Mouse (Mus musculus): ENCODE measurements around the gene Taf1a. TPM values are rescaled to one million over a fixed set of nuclear protein-coding genes. Genes with fewer than 3 reads are reported as not detected.
"Not testable (repeated sequence)": the region's sequence is repeated elsewhere in the genome, so short reads cannot be mapped to it uniquely, and the experiment has no call there.

Taf1a gene
- total RNA-seq, 2 experiments from 2014 or later = 18.9 to 19.9 TPM

GRCm38 (mm10) chr1:183368601-183369400, 20.0 kb upstream of the Taf1a start:
- H3K27ac ChIP-seq = peak overlapping the region; percentile 80
- DNase-seq (ENCODE audit: extremely low spot score in 1 of 2, low spot score in 2 of 2) = peak; percentile 28 to 33
- intact Hi-C loops (cut with DNase I) = loop anchor here (2.0 kb wide), 1 partner anchor 20 kb away; the partner anchor contains the start of gene Taf1a
- peak overlapping the region; percentile 74 for H3K4me3 ChIP-seq
- no peak for TF ChIP-seq CTCF (IDR thresholded peaks at IDR 0.05)

DNA sequence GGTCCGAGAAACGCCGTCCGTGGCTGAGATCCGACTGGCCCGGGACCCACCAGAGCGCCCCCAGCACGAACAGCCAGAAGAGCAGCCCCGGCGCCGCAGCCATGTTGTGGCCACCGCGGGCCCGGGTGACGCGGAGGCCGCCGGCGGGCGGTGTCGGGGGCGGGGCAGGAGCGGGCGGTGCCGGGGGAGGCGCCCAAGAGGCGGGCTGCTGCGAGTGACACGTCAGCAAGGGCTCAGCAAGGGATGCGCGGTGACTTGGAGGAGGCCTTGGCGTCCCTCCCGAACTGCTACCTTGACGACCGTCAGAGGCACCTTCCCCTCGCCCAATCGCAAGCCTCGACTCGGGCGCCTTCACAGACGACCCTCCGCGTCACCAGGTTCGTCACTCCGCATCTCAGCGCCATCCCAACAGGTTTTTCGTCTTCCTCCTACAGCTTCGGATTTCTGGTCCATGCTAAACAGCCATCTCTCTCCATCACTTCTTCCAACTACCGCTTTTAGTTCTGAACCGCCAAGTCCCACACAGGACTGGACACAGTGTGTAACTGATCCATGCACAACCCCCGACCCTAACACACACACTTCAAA, 19.3 kb upstream of the Taf1a start, which contains the start of gene Mia3:
TSS of gene Mia3 (minus strand) at position 127 of the 588 bp plus-strand sequence.
- Histone ChIP-seq H3K4me3 (peak within 1 kb of the TSS; percentile 74), H3K27ac (peak within 1 kb of the TSS; percentile 80)
- intact Hi-C loops (cut with DNase I) = loop anchor here (2.0 kb wide), 1 partner anchor 19 kb away; the partner anchor contains the start of gene Taf1a
- peak; percentile 32 for TF ChIP-seq CTCF (IDR thresholded peaks at IDR 0.05)
- DNase-seq (ENCODE audit: extremely low spot score in 1 of 2, low spot score in 2 of 2) = peak; percentile 96 to 97

DNA sequence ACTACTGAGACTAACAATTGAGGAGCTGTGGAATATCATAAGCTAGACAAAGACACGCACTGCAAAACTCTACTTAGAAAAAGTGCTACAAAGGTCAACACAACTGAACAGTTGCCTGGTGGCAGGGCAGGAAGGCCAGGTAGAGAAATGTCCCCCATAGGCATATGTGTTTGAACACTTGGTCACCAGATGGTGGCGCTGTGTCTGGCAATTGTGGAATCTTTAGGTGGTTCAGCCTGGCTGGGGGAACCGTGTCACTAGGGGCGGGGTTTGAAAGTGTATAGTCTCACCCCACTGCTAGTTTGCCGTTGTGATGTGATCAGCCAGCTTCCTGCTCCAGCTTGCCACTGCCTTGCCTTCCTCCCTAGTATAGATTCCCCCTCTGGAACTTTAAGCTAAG, 14.1 kb upstream of the Taf1a start:
- intact Hi-C loops (cut with DNase I) = no loop called here
- Histone ChIP-seq H3K27ac (no peak overlapping the region), H3K4me3 (no peak overlapping the region)
- no peak for TF ChIP-seq CTCF (IDR thresholded peaks at IDR 0.05)
- no peak for DNase-seq (ENCODE audit: extremely low spot score in 1 of 2, low spot score in 2 of 2)

GRCm38 (mm10) chr1:183377045-183377444, 11.7 kb upstream of the Taf1a start:
- Histone ChIP-seq H3K27ac (no peak overlapping the region), H3K4me3 (no peak overlapping the region)
- intact Hi-C loops (cut with DNase I) = no loop called here
- DNase-seq (ENCODE audit: extremely low spot score in 1 of 2, low spot score in 2 of 2) = no peak
- no peak for TF ChIP-seq CTCF (IDR thresholded peaks at IDR 0.05)

- TF ChIP-seq CTCF (IDR thresholded peaks at IDR 0.05) = no peak
- intact Hi-C loops (cut with DNase I) = no loop called here
- H3K27ac ChIP-seq = no peak overlapping the region
- DNase-seq (ENCODE audit: extremely low spot score in 1 of 2, low spot score in 2 of 2) = no peak
- no peak overlapping the region for H3K4me3 ChIP-seq
Measured at GRCm38 (mm10) chr1:183378321-183378941, 10.3 kb upstream of the Taf1a start.

GRCm38 (mm10) chr1:183379376-183379775, 9.4 kb upstream of the Taf1a start:
- H3K4me3 ChIP-seq; DNase-seq (ENCODE audit: extremely low spot score in 1 of 2, low spot score in 2 of 2); intact Hi-C loops (cut with DNase I); H3K27ac ChIP-seq: not testable (repeated sequence)

GRCm38 (mm10) chr1:183381816-183382215, 7.0 kb upstream of the Taf1a start:
- TF ChIP-seq CTCF (IDR thresholded peaks at IDR 0.05) = no peak
- no peak overlapping the region for H3K4me3 ChIP-seq
- no peak for DNase-seq (ENCODE audit: extremely low spot score in 1 of 2, low spot score in 2 of 2)
- intact Hi-C loops (cut with DNase I) = no loop called here
- H3K27ac ChIP-seq = no peak overlapping the region

- no peak for DNase-seq (ENCODE audit: extremely low spot score in 1 of 2, low spot score in 2 of 2)
- Histone ChIP-seq H3K27ac (no peak overlapping the region), H3K4me3 (no peak overlapping the region)
- intact Hi-C loops (cut with DNase I) = no loop called here
- no peak for TF ChIP-seq CTCF (IDR thresholded peaks at IDR 0.05)
Measured at GRCm38 (mm10) chr1:183382621-183383020, 6.2 kb upstream of the Taf1a start.

GRCm38 (mm10) chr1:183387421-183387820, 1.4 kb upstream of the Taf1a start:
- H3K4me3 ChIP-seq; H3K27ac ChIP-seq; intact Hi-C loops (cut with DNase I); DNase-seq (ENCODE audit: extremely low spot score in 1 of 2, low spot score in 2 of 2): not testable (repeated sequence)

DNA sequence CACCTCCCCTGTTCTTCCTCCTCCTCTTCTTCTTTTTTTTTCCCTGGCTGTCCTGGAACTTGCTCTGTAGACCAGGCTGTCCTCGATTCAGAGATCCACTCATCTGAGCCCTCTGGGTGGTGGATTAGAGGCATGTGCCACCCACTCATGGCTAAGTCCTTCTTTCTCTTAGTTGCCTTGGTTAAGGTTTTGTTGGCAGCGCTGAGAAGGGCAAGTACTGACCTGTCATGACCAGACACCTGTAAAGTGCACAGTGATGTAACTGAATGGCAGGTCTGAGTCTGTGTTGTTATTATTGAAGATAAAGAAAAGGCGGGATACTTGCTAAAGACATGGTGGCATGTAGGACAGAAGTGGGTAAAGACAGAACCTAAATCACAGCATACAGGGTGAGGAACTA, 14.6 kb downstream of the Taf1a start:
- intact Hi-C loops (cut with DNase I) = no loop called here
- TF ChIP-seq CTCF (IDR thresholded peaks at IDR 0.05) = no peak
- DNase-seq (ENCODE audit: extremely low spot score in 1 of 2, low spot score in 2 of 2) = no peak
- no peak overlapping the region for H3K27ac ChIP-seq
- H3K4me3 ChIP-seq = no peak overlapping the region

DNA sequence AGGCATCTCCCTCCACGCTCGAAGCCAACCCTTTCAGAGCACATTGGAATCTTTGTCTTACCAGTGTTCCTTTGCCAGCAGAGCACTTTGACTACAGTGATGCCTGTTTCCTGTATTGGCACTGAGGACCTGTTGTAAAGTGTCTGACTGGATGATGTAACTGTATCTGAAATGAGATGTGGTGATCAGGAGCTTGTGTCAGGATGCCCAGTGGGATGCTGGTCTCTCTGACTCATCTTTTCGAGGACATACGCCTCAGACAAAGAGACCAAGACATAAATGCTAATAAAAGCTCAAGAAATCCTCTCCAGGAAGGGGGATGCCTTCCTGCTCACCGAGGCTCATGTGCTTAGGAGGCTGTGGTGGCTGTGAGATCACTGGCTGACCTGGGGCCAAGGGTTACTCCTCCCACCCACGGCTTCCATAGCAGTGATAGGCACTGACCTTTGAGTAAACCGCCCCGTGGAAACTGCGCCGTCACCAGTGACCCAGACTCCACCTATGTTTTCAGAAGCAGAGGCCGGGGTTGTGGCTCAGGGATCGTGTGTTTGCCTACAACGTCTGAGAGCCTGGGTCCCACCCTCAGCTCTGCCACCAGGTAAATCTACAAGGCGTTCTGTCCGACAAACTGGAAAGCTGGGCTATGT, 25.4 kb downstream of the Taf1a start:
- TF ChIP-seq CTCF (IDR thresholded peaks at IDR 0.05) = no peak
- intact Hi-C loops (cut with DNase I) = no loop called here
- DNase-seq (ENCODE audit: extremely low spot score in 1 of 2, low spot score in 2 of 2) = no peak
- Histone ChIP-seq H3K4me3 (no peak overlapping the region), H3K27ac (no peak overlapping the region)

DNA sequence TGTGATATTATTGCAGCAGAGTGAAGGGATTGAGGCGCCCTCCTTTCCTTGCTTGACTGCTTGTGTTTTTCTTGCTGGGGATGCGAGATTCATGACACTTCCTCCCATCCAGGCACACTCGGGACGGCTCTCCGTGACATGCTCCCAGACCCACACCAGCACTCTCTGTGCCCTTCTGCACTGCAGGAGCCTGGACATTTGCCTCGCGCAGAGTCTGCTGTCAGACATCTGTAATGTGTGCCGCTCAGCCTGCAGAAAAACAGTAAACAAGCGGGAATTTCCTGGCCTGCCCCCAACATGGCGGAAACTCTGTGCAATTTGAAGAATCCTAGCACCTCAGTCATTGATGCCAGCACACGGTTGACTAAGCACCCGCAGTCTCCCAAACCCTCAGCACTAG, 29.1 kb downstream of the Taf1a start, which contains the start of gene Hhipl2:
TSS of gene Hhipl2 (plus strand) at position 343 of the 400 bp plus-strand sequence.
- no peak for TF ChIP-seq CTCF (IDR thresholded peaks at IDR 0.05)

More for the DNA sequence above, 29.1 kb downstream of the Taf1a start, which contains the start of gene Hhipl2:
- intact Hi-C loops (cut with DNase I) = no loop called here
- Histone ChIP-seq H3K27ac (no peak within 1 kb of the TSS), H3K4me3 (no peak within 1 kb of the TSS)
- no peak for DNase-seq (ENCODE audit: extremely low spot score in 1 of 2, low spot score in 2 of 2)

Measured in left cerebral cortex, adult 2 months (tissue).